ENCODE assay signal across 29 mouse cellular contexts in genomic region chr11:108309791-108310190, GRCm38 (mm10). TPM values are rescaled to one million over a fixed set of nuclear protein-coding genes. Genes with fewer than 3 reads are reported as not detected.
DNase-seq lines count a peak whose midpoint lies in the region; ATAC-seq and TF ChIP-seq lines count a peak whose summit lies in the region.
"Had no signal": no experiment of that assay in that cellular context is flagged by ENCODE, and none has a peak within 500 bp of the region (broad histone marks: within the 10 kb centered on the region; RNA-seq: fewer than 3 reads in every experiment).

No protein-coding gene starts in this region.

- TF ChIP-seq EP300 in stomach, postnatal 0 days (optimal IDR thresholded peaks at IDR 0.05) = no peak

- no peak overlapping the region for H3K27ac ChIP-seq in intestine, embryonic 14.5 days (ENCODE audit: low read depth)
- peak overlapping the region; percentile 66 for H3K27ac ChIP-seq in intestine, embryonic 16.5 days (ENCODE audit: low read length)
- H3K27ac ChIP-seq in stomach, postnatal 0 days (replicated peaks) = peak overlapping the region; percentile 53; the same call in 1 of the 2 replicates
- H3K27ac ChIP-seq: heart, embryonic 13.5 days; hindbrain, embryonic 14.5 days; midbrain, embryonic 13.5 days; neural tube, embryonic 15.5 days had no signal

- H3K36me3 ChIP-seq in intestine, embryonic 14.5 days (ENCODE audit: control insufficient read depth, insufficient read depth, low read length) = no peaks in the 10 kb centered on the region
- H3K36me3 ChIP-seq in intestine, embryonic 16.5 days (ENCODE audit: control insufficient read depth, insufficient read depth, low read length) = no peaks in the 10 kb centered on the region
- H3K36me3 ChIP-seq in stomach, postnatal 0 days (ENCODE audit: control insufficient read depth, insufficient read depth, low read length) = no peaks in the 10 kb centered on the region
- H3K36me3 ChIP-seq: heart, embryonic 13.5 days; midbrain, embryonic 13.5 days; neural tube, embryonic 15.5 days had no signal

- H3K27me3 ChIP-seq in intestine, embryonic 14.5 days (replicated peaks; ENCODE audit: control insufficient read depth, insufficient read depth, low read length) = no peaks in the 10 kb centered on the region
- H3K27me3 ChIP-seq in intestine, embryonic 16.5 days (replicated peaks; ENCODE audit: control insufficient read depth, insufficient read depth, low read length) = no peaks in the 10 kb centered on the region
- H3K27me3 ChIP-seq in stomach, postnatal 0 days (ENCODE audit: control insufficient read depth, insufficient read depth, low read length) = no peaks in the 10 kb centered on the region
- H3K27me3 ChIP-seq: heart, embryonic 13.5 days; megakaryocyte, embryonic 14.5 days; midbrain, embryonic 13.5 days; neural tube, embryonic 15.5 days had no signal

- H3K9me3 ChIP-seq in intestine, embryonic 14.5 days (ENCODE audit: control insufficient read depth, low read length) = no peaks in the 10 kb centered on the region
- no peaks in the 10 kb centered on the region for H3K9me3 ChIP-seq in intestine, embryonic 16.5 days (ENCODE audit: control insufficient read depth, low read length)
- H3K9me3 ChIP-seq in stomach, postnatal 0 days (ENCODE audit: control insufficient read depth, low read length) = no peaks in the 10 kb centered on the region
- H3K9me3 ChIP-seq: heart, embryonic 13.5 days; megakaryocyte, embryonic 14.5 days; midbrain, embryonic 13.5 days; neural tube, embryonic 15.5 days had no signal

- H3K4me1 ChIP-seq in intestine, embryonic 14.5 days (replicated peaks; ENCODE audit: control insufficient read depth, insufficient read depth, low read length) = peaks cover 33% of the 10 kb centered on the region
- peaks cover 33% of the 10 kb centered on the region for H3K4me1 ChIP-seq in intestine, embryonic 16.5 days (ENCODE audit: control insufficient read depth, insufficient read depth, low read length)
- H3K4me1 ChIP-seq in stomach, postnatal 0 days (replicated peaks; ENCODE audit: control insufficient read depth, insufficient read depth) = no peaks in the 10 kb centered on the region
- H3K4me1 ChIP-seq: midbrain, embryonic 13.5 days; neural tube, embryonic 15.5 days had no signal

- TF ChIP-seq CTCF in stomach, postnatal 0 days (IDR thresholded peaks at IDR 0.05; ENCODE audit: low read depth) = no peak

- no peak overlapping the region for H3K4me3 ChIP-seq in intestine, embryonic 14.5 days (ENCODE audit: low read depth, low read length)
- H3K4me3 ChIP-seq in intestine, embryonic 16.5 days (ENCODE audit: low read length) = no peak overlapping the region
- no peak overlapping the region for H3K4me3 ChIP-seq in stomach, postnatal 0 days (ENCODE audit: low read depth, low read length)
- H3K4me3 ChIP-seq: erythroblast, embryonic 14.5 days; heart, embryonic 13.5 days; midbrain, embryonic 13.5 days; neural tube, embryonic 15.5 days had no signal

- no peak overlapping the region for H3K4me2 ChIP-seq in intestine, embryonic 14.5 days (ENCODE audit: low read length)
- peak overlapping the region; percentile 35 for H3K4me2 ChIP-seq in intestine, embryonic 16.5 days (ENCODE audit: low read depth, low read length)
- no peak overlapping the region for H3K4me2 ChIP-seq in stomach, postnatal 0 days (replicated peaks; ENCODE audit: low read depth)
- H3K4me2 ChIP-seq: heart, embryonic 13.5 days; hindbrain, embryonic 14.5 days; midbrain, embryonic 13.5 days; neural tube, embryonic 15.5 days had no signal

- 66% methylated on average over 5 of the region's 5 CpGs for WGBS in intestine, embryonic 14.5 days
- WGBS in intestine, embryonic 16.5 days = 62% methylated on average over 5 of the region's 5 CpGs
- 66% methylated on average over 5 of the region's 5 CpGs for WGBS in stomach, postnatal 0 days

- no peak overlapping the region for H3K9ac ChIP-seq in intestine, embryonic 14.5 days (ENCODE audit: low read length)
- no peak overlapping the region for H3K9ac ChIP-seq in intestine, embryonic 16.5 days (ENCODE audit: low read depth, low read length)
- H3K9ac ChIP-seq in stomach, postnatal 0 days (ENCODE audit: low read length) = no peak overlapping the region
- H3K9ac ChIP-seq: heart, embryonic 13.5 days; hindbrain, embryonic 14.5 days; midbrain, embryonic 13.5 days; neural tube, embryonic 15.5 days had no signal

- peak; percentile 82 for ATAC-seq in intestine, embryonic 14.5 days (replicated peaks; ENCODE audit: low FRiP score, low TSS enrichment, low read depth)
- ATAC-seq in intestine, embryonic 16.5 days = peak; percentile 89
- ATAC-seq in stomach, postnatal 0 days (ENCODE audit: low FRiP score, low TSS enrichment) = peak; percentile 62
- ATAC-seq: activated CD4-positive, CD25-positive, alpha-beta regulatory T cell, adult 4 months; forebrain, embryonic 16.5 days; lung, postnatal 0 days; midbrain, embryonic 13.5 days had no signal

- DNase-seq in kidney, postnatal 36 days = peak; percentile 20 to 26
- DNase-seq in kidney, postnatal 14 days = no peak
- no peak for DNase-seq in intestine, embryonic 14.5 days (ENCODE audit: low spot score)
- DNase-seq in stomach, postnatal 0 days (ENCODE audit: low spot score) = peak; percentile 37
- DNase-seq in layer of hippocampus, adult 9-11 months = no peak
- DNase-seq: adrenal gland, adult 2 months; adrenal gland, postnatal 36 days; B cell, adult 2 months; cerebellum, adult 18-20 months; cerebellum, postnatal 10 days; gastrocnemius, postnatal 10 days; heart, postnatal 10 days; liver; lung, adult 18-20 months; lung, postnatal 4 days; right cerebral cortex, postnatal 25 days; spleen, adult 18-20 months had no signal

RNA-seq across cellular contexts. Expression of gene Apoh, which starts 33.4 kb away (rescaled TPM):
- not detected in 2 replicates for polyA plus RNA-seq in intestine, embryonic 14.5 days (2014; fragmentation: Nextera tagmentation; extraction: Ambion mirVana)
- polyA plus RNA-seq in intestine, embryonic 16.5 days (2015; fragmentation: Nextera tagmentation; extraction: Ambion mirVana) = 5.2 and 11.5 TPM in 2 replicates
- 3.3 and 7.0 TPM in 2 replicates for polyA plus RNA-seq in stomach, postnatal 0 days (2015; fragmentation: Nextera tagmentation; extraction: Ambion mirVana)
- polyA plus RNA-seq: activated CD4-positive, CD25-positive, alpha-beta regulatory T cell, adult 4 months; erythroblast, embryonic 14.5 days; forebrain, embryonic 11.5 days; limb, embryonic 11.5 days had no signal

RNA-seq across cellular contexts. Expression of gene Prkca, which starts 33.9 kb away (rescaled TPM):
- polyA plus RNA-seq in intestine, embryonic 14.5 days (2014; fragmentation: Nextera tagmentation; extraction: Ambion mirVana) = 18.2 and 19.8 TPM in 2 replicates
- polyA plus RNA-seq in intestine, embryonic 16.5 days (2015; fragmentation: Nextera tagmentation; extraction: Ambion mirVana) = 19.7 and 20.3 TPM in 2 replicates
- 3.7 and 5.1 TPM in 2 replicates for polyA plus RNA-seq in stomach, postnatal 0 days (2015; fragmentation: Nextera tagmentation; extraction: Ambion mirVana)

Comparison
In these comparisons a context has a peak if more than half of its experiments do, and no peak if none do; other contexts are left out.
1. DNase-seq: peak in kidney, postnatal 36 days (2 of 2) and stomach, postnatal 0 days (single experiment); none in kidney, postnatal 14 days (single experiment), intestine, embryonic 14.5 days (single experiment) and layer of hippocampus, adult 9-11 months (single experiment).
2. Peak in every context shown above with its lines, with median percentiles within 50 percentile points of each other: ATAC-seq.